Mouse (Mus musculus) ES-Bruce4 (cell line): ENCODE measurements at regions not wholly inside any gene's neighbourhood (a gene's known extent, or its start where the extent isn't known, plus 50 kb on each side); places are given as distances from the start of the nearest gene placed in this dataset.

Experiments
- CTCF ChIP-seq: IDR thresholded peaks from one replicate; pipeline ENCODE4 v1.8.1; 2011; ENCODE audit warnings: low read depth, low read length
- EP300 ChIP-seq: IDR thresholded peaks from 2 replicates; pipeline ENCODE4 v1.6.1; 2011; ENCODE audit warnings: low read depth, low read length; ENCODE audit not compliant: insufficient read depth
- POLR2A ChIP-seq: IDR thresholded peaks from one replicate; pipeline ENCODE4 v1.8.1; 2011; ENCODE audit warnings: low read length; ENCODE audit not compliant: insufficient read depth

DNA sequence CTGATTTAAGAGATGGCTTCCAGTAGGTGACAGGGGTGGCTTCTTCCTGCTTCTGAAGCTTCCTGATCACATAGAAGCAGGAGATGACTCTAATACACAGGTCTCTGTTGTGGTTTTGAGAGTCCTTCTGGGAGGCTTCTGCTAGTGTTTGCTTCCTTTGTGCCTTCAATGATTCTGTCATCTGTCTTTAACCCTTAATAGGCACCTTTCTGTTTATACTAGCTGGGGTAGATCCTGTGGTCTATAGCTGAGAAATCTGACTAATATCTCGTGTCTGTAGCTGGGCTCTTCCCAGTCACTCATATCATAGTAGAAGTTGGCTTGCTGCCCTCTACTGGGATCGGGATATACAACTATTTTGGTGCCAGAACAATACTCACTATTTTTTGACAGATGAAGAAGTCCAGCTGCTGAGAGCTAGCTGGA lies 50.2 kb upstream of the Zfand6 start:
- TF ChIP-seq EP300: no peak
- TF ChIP-seq CTCF: no peak
- no peak for TF ChIP-seq POLR2A
